Mouse (Mus musculus) intestine, embryonic 14.5 days (tissue): Measurements from ENCODE around the gene Cbln1. TPM values are rescaled to one million over a fixed set of nuclear protein-coding genes. Genes with fewer than 3 reads are reported as not detected.

Source experiments
- ATAC-seq: fragments of 200-750 bp; cut with Nextera tagmentation; replicated peaks from 2 replicates; pipeline ENCODE4 v1.8.0; 2017; ENCODE audit warnings: low read depth, moderate number of reproducible peaks, moderate TSS enrichment, moderate library complexity; ENCODE audit not compliant: low FRiP score, low TSS enrichment
- DNase-seq: peaks from one replicate; pipeline ENCODE4 v3.0.0-alpha.2; 2018; ENCODE audit warnings: low spot score
- H3K27ac ChIP-seq: fragments of 300-500 bp; sonication (generic); 2 replicates; pipeline ENCODE4 v1.5.1; 2014; ENCODE audit warnings: low read depth, mild to moderate bottlenecking, control low read depth
- H3K27me3 ChIP-seq: fragments of 300-500 bp; sonication (generic); replicated peaks from 2 replicates; pipeline ENCODE4 v1.6.1; 2014; ENCODE audit warnings: low read length, control low read depth; ENCODE audit not compliant: control insufficient read depth, insufficient read depth
- H3K36me3 ChIP-seq: fragments of 300-500 bp; sonication (generic); 2 replicates; pipeline ENCODE4 v1.6.1; 2014; ENCODE audit warnings: low read length, control low read depth; ENCODE audit not compliant: control insufficient read depth, insufficient read depth
- H3K4me1 ChIP-seq: fragments of 300-500 bp; sonication (generic); replicated peaks from 2 replicates; pipeline ENCODE4 v1.6.1; 2014; ENCODE audit warnings: low read length, control low read depth, mixed read lengths; ENCODE audit not compliant: control insufficient read depth, insufficient read depth
- H3K4me2 ChIP-seq: fragments of 300-500 bp; sonication (generic); 2 replicates; pipeline ENCODE4 v1.6.1; 2014; ENCODE audit warnings: low read length
- H3K4me3 ChIP-seq: fragments of 300-500 bp; sonication (generic); 2 replicates; pipeline ENCODE4 v1.5.1; 2014; ENCODE audit warnings: low read depth, low read length, control low read depth, mixed read lengths
- H3K9ac ChIP-seq: fragments of 300-500 bp; sonication (generic); 2 replicates; pipeline ENCODE4 v1.6.1; 2014; ENCODE audit warnings: mild to moderate bottlenecking, low read length
- H3K9me3 ChIP-seq: fragments of 300-500 bp; sonication (generic); 2 replicates; pipeline ENCODE4 v1.6.1; 2016; ENCODE audit warnings: low read length, control low read depth; ENCODE audit not compliant: control insufficient read depth
- WGBS: fragments of 180-500 bp; shearing (Covaris S2); extraction: QIAGEN DNeasy Blood & Tissue Kit; methylation state at CpG from one replicate; pipeline ENCODE4 v1.1.7; 2014; 5-methylcytosine and 5-hydroxymethylcytosine counted together
- polyA plus RNA-seq: library from polyadenylated mRNA; unstranded; fragments of >200 nt; fragmentation: Nextera tagmentation; extraction: Ambion mirVana; gene quantifications from 2 replicates; pipeline ENCODE4 v1.2.1, GENCODE M21; 2014

The Cbln1 gene
- polyA plus RNA-seq, 1 experiment from 2014 or later: 0.26 TPM

GRCm38 (mm10) chr8:87473940-87474339, 1.5 kb upstream of the Cbln1 start:
- ATAC-seq: no peak
- H3K4me2 ChIP-seq: no peak overlapping the region

GRCm38 (mm10) chr8:87473314-87473713, 905 bp upstream of the Cbln1 start:
- H3K4me1 ChIP-seq: peaks cover 22% of the 10 kb centered on the region
- peak; percentile 69 for DNase-seq
- ATAC-seq: no peak
- H3K27me3 ChIP-seq: peaks cover 85% of the 10 kb centered on the region
- H3K9ac ChIP-seq: no peak overlapping the region
- no peaks in the 10 kb centered on the region for H3K9me3 ChIP-seq
- peak overlapping the region; percentile 91 for H3K4me2 ChIP-seq
- H3K36me3 ChIP-seq: no peaks in the 10 kb centered on the region
- no peak overlapping the region for H3K27ac ChIP-seq
- peak overlapping the region; percentile 43 for H3K4me3 ChIP-seq
- under 1% methylated on average over 29 of the region's 30 CpGs for WGBS

More at GRCm38 (mm10) chr8:87473940-87474339, 1.5 kb upstream of the Cbln1 start:
- Histone ChIP-seq H3K36me3 (no peaks in the 10 kb centered on the region), H3K4me3 (no peak overlapping the region), H3K27me3 (peaks cover 81% of the 10 kb centered on the region), H3K9ac (no peak overlapping the region), H3K9me3 (no peaks in the 10 kb centered on the region), H3K4me1 (peaks cover 22% of the 10 kb centered on the region), H3K27ac (no peak overlapping the region)
- DNase-seq: no peak
- 24% methylated on average over 2 of the region's 2 CpGs for WGBS

- Histone ChIP-seq H3K36me3 (no peaks in the 10 kb centered on the region), H3K4me2 (peak overlapping the region; percentile 91), H3K27me3 (peaks cover 95% of the 10 kb centered on the region), H3K9ac (no peak overlapping the region; the same call in 1 of the 2 replicates), H3K4me3 (peak overlapping the region; percentile 43), H3K9me3 (no peaks in the 10 kb centered on the region), H3K4me1 (peaks cover 22% of the 10 kb centered on the region), H3K27ac (no peak overlapping the region)
- WGBS: under 1% methylated on average over 31 of the region's 36 CpGs
- ATAC-seq: no peak
- peak; percentile 70 for DNase-seq
Measured at GRCm38 (mm10) chr8:87471603-87472270, 672 bp downstream of the Cbln1 start.

GRCm38 (mm10) chr8:87470834-87471602, 1.4 kb downstream of the Cbln1 start:
- Histone ChIP-seq H3K4me1 (peaks cover 22% of the 10 kb centered on the region), H3K27ac (no peak overlapping the region), H3K4me3 (peak overlapping the region; percentile 20; the same call in 1 of the 2 replicates), H3K9ac (no peak overlapping the region), H3K27me3 (peaks cover 97% of the 10 kb centered on the region), H3K9me3 (no peaks in the 10 kb centered on the region), H3K4me2 (peak overlapping the region; percentile 33), H3K36me3 (no peaks in the 10 kb centered on the region)
- no peak for DNase-seq
- no peak for ATAC-seq
- WGBS: 3% methylated on average over 32 of the region's 32 CpGs

- Histone ChIP-seq H3K9me3 (no peaks in the 10 kb centered on the region), H3K27me3 (peaks cover 94% of the 10 kb centered on the region), H3K4me1 (peaks cover 22% of the 10 kb centered on the region), H3K4me2 (peak overlapping the region; percentile 33), H3K9ac (no peak overlapping the region), H3K36me3 (no peaks in the 10 kb centered on the region), H3K4me3 (peak overlapping the region; percentile 20; the same call in 1 of the 2 replicates), H3K27ac (no peak overlapping the region)
- WGBS: under 1% methylated on average over 59 of the region's 59 CpGs
- ATAC-seq (no peak), DNase-seq (peak; percentile 76)
Measured at GRCm38 (mm10) chr8:87469931-87470833, 2.2 kb downstream of the Cbln1 start.

GRCm38 (mm10) chr8:87468958-87469815, 3.2 kb downstream of the Cbln1 start:
- ATAC-seq: no peak
- Histone ChIP-seq H3K36me3 (no peaks in the 10 kb centered on the region), H3K27me3 (peaks cover 86% of the 10 kb centered on the region), H3K27ac (no peak overlapping the region), H3K9me3 (no peaks in the 10 kb centered on the region), H3K4me2 (no peak overlapping the region), H3K4me3 (peak overlapping the region; percentile 3; the same call in 1 of the 2 replicates), H3K9ac (no peak overlapping the region), H3K4me1 (peaks cover 22% of the 10 kb centered on the region)
- peak; percentile 71 for DNase-seq
- 3% methylated on average over 45 of the region's 45 CpGs for WGBS

- H3K4me3 ChIP-seq: peak overlapping the region; percentile 3; the same call in 1 of the 2 replicates
- ATAC-seq: no peak
- 1% methylated on average over 23 of the region's 23 CpGs for WGBS
- no peak overlapping the region for H3K4me2 ChIP-seq
- H3K27me3 ChIP-seq: peaks cover 79% of the 10 kb centered on the region
- H3K9ac ChIP-seq: no peak overlapping the region
- H3K36me3 ChIP-seq: no peaks in the 10 kb centered on the region
- no peak overlapping the region for H3K27ac ChIP-seq
- DNase-seq: no peak
- H3K9me3 ChIP-seq: no peaks in the 10 kb centered on the region
- peaks cover 22% of the 10 kb centered on the region for H3K4me1 ChIP-seq
Measured at GRCm38 (mm10) chr8:87468416-87468957, 3.9 kb downstream of the Cbln1 start.
